ENCODE assay signal across 9 mouse cellular contexts in genomic region chr1:167414846-167415245, GRCm38 (mm10). TPM values are rescaled to one million over a fixed set of nuclear protein-coding genes. Genes with fewer than 3 reads are reported as not detected.
A peak's percentile ranks its signal among the peaks of the same experiment; 100 is the strongest.
DNase-seq lines count a peak whose midpoint lies in the region; ATAC-seq lines count a peak whose summit lies in the region.
"Had no signal": no experiment of that assay in that cellular context is flagged by ENCODE, and none has a peak within 500 bp of the region (broad histone marks: within the 10 kb centered on the region; RNA-seq: fewer than 3 reads in every experiment).

No protein-coding gene starts in this region.

- H3K4me2 ChIP-seq in liver, embryonic 11.5 days: no peak overlapping the region
- H3K4me2 ChIP-seq: hindbrain, embryonic 15.5 days had no signal

- no peak overlapping the region for H3K4me3 ChIP-seq in liver, embryonic 11.5 days (ENCODE audit: low read depth, low read length)
- H3K4me3 ChIP-seq: hindbrain, embryonic 15.5 days had no signal

- no peak for ATAC-seq in liver, embryonic 11.5 days (replicated peaks; ENCODE audit: low FRiP score)

- no peaks in the 10 kb centered on the region for H3K36me3 ChIP-seq in liver, embryonic 11.5 days (ENCODE audit: control insufficient read depth, insufficient read depth, low read length)
- H3K36me3 ChIP-seq: hindbrain, embryonic 15.5 days had no signal

- peak; percentile 59 for DNase-seq in CD4-positive helper T cell, adult 2 months (ENCODE audit: low read depth, low spot score)
- peak; percentile 24 for DNase-seq in WW6 (ENCODE audit: low read depth, low spot score)
- DNase-seq in cerebellum, postnatal 14 days: peak; percentile 85 to 87
- peak; percentile 77 to 82 for DNase-seq in frontal cortex, postnatal 36 days (ENCODE audit: low spot score in 2 of 2)
- peak; percentile 84 for DNase-seq in kidney, adult 9 months
- peak; percentile 66 for DNase-seq in liver, embryonic 11.5 days (ENCODE audit: low spot score)
- peak; percentile 42 for DNase-seq in ovary, postnatal 10 days (ENCODE audit: low spot score)
- peak; percentile 19 to 66 for DNase-seq in thymus, postnatal 10 days (ENCODE audit: low spot score in 2 of 2)

- H3K9me3 ChIP-seq in liver, embryonic 11.5 days (ENCODE audit: control insufficient read depth, low read length): no peaks in the 10 kb centered on the region
- H3K9me3 ChIP-seq: hindbrain, embryonic 15.5 days had no signal

- peaks cover 9% of the 10 kb centered on the region; the same call in 1 of the 2 replicates for H3K27me3 ChIP-seq in liver, embryonic 11.5 days (replicated peaks; ENCODE audit: control insufficient read depth, insufficient read depth, low read length)
- H3K27me3 ChIP-seq: hindbrain, embryonic 15.5 days had no signal

- H3K9ac ChIP-seq in liver, embryonic 11.5 days (ENCODE audit: low read depth, low read length): no peak overlapping the region
- H3K9ac ChIP-seq: hindbrain, embryonic 15.5 days had no signal

- no peak overlapping the region for H3K27ac ChIP-seq in liver, embryonic 11.5 days (ENCODE audit: low read depth, low read length)
- H3K27ac ChIP-seq: hindbrain, embryonic 15.5 days had no signal

- WGBS in liver, embryonic 11.5 days: 3% methylated on average over 7 of the region's 7 CpGs

- H3K4me1 ChIP-seq in liver, embryonic 11.5 days (replicated peaks; ENCODE audit: control insufficient read depth, insufficient read depth, low read length): no peaks in the 10 kb centered on the region
- H3K4me1 ChIP-seq: hindbrain, embryonic 15.5 days had no signal

RNA-seq across cellular contexts. Expression of gene Mgst3, which starts 21.2 kb away (rescaled TPM):
- polyA plus RNA-seq in liver, embryonic 11.5 days (2014; fragmentation: Nextera tagmentation; extraction: Ambion mirVana): 242 and 253 TPM in 2 replicates

RNA-seq across cellular contexts. Expression of gene Lrrc52, which starts 51.7 kb away (rescaled TPM):
- polyA plus RNA-seq in liver, embryonic 11.5 days (2014; fragmentation: Nextera tagmentation; extraction: Ambion mirVana): 0.19 and 0.21 TPM in 2 replicates
- polyA plus RNA-seq: hindbrain, embryonic 15.5 days had no signal

Comparison
In these comparisons a context has a peak if more than half of its experiments do, and no peak if none do; other contexts are left out.
1. DNase-seq: peak in every context shown above with its lines; median percentile 86 in cerebellum, postnatal 14 days; 84 in kidney, adult 9 months; 80 in frontal cortex, postnatal 36 days; 66 in liver, embryonic 11.5 days; 59 in CD4-positive helper T cell, adult 2 months; 42 in thymus, postnatal 10 days; 42 in ovary, postnatal 10 days; 24 in WW6.